Mouse (Mus musculus) brain, embryonic 14.5 days (tissue): Measurements from ENCODE around the gene 6430628N08Rik. TPM values are rescaled to one million over a fixed set of nuclear protein-coding genes. Genes with fewer than 3 reads are reported as not detected.

Source experiments
- DNase-seq: peaks from one replicate; pipeline ENCODE4 v3.0.0-alpha.2; 2011; ENCODE audit warnings: low read depth
- CTCF ChIP-seq: fragments of 200-500 bp; IDR thresholded peaks from 2 replicates; pipeline ENCODE4 v1.5.1; 2012; ENCODE audit warnings: inconsistent platforms, mild to moderate bottlenecking, moderate library complexity, borderline replicate concordance; ENCODE audit not compliant: insufficient read depth, insufficient read length; ENCODE audit errors: extremely low read depth
- POLR2A ChIP-seq: fragments of 200-500 bp; IDR thresholded peaks from 2 replicates; pipeline ENCODE4 v1.6.1; 2012; ENCODE audit warnings: mild to moderate bottlenecking, inconsistent platforms, borderline replicate concordance; ENCODE audit not compliant: poor library complexity, insufficient read depth, insufficient read length, severe bottlenecking; ENCODE audit errors: extremely low read depth
- polyA plus RNA-seq: library from polyadenylated mRNA; depleted of rRNA; stranded (reverse); fragments of >200 nt; gene quantifications from 2 replicates; pipeline ENCODE4 v1.2.3, GENCODE M21; 2012; rRNA removed

Gene 6430628N08Rik
- 0.08 TPM in 1 of 2 replicates, not detected in the other for polyA plus RNA-seq

DNA sequence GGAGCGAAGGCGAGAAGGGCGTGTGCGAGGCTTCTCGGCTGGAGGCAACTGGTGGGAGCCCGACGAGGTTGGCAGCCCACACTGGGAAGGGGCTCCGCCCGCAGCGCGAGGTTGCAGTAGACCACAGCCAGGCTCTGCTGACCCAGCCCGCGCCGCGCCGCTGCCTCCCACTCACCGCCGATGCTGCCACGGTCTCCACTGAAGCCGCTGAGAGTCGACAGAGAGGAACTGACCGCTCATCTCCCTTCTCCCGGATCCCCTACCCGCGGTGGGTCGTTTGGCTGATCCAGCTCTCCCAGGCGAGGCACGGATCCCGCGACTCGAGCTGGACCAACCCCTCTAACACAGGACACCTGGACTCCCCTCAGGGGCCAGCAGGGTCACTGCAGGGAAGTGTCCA, at the start of gene 6430628N08Rik:
Gene 6430628N08Rik, plus strand, starts transcription at position 113 of the 400 bp plus-strand sequence.
- no peak for TF ChIP-seq CTCF
- no peak for TF ChIP-seq POLR2A
- no peak for DNase-seq

DNA sequence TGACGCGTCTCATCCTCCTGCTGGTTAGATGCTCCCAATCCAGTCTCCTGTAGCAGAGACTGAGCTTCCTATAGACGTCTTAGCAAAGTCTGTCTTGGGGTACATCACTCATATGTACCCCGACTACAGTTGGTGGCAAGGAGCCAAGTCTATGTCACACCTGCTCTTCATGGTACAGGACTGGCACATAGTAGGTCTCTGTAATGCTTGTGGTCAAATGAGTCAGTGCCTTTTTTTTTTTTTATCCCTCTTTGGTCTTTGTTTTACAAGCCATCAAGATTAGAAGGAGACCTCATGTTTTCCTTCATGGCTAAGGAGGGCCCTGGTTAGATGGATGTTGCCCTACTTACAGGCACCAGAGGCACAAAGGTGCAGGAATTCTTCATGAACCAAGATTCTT, 49.6 kb upstream of the 6430628N08Rik start:
- no peak for DNase-seq
- no peak for TF ChIP-seq POLR2A
- no peak for TF ChIP-seq CTCF

DNA sequence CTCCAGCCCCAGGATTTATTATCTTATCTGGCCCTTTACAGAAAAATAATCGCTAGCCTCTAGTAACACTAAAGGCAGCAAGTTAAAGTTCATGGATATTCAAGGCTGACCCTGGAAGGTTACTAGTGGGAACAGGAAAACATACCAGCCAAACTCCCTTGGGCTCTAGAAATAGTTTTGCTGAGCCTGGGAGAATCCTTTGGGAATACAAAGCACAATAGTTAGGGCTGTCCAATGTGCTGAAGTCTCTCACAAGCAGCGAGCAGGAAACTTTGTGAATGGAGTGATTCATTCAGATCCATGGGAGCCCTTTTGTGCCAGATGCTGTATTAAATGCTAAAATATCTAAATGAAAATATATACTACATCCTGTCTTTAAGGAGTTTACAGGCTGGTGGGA, 43.8 kb upstream of the 6430628N08Rik start:
- no peak for TF ChIP-seq CTCF
- no peak for TF ChIP-seq POLR2A
- DNase-seq: no peak

DNA sequence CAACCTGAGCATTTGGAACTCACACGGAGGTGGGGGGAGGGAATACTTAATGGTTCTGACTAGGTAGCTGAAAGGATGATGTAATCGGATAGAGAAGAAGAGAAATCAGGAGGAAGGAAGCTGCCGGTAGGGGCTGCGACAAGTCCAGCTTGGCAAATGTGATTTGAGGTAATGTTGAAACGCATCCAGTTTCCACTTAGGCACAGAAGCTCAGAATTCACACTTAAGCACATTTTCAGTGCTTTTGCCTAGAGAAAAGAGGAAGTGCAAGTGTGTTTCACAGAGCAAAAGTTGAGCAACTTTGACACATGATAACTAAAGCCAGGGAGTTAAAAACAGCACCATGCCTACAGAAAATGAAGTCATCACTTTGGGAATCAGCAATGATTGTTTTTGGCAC, 43.1 kb upstream of the 6430628N08Rik start:
- peak; percentile 63 for DNase-seq
- TF ChIP-seq CTCF (peak; percentile 6; the same call in 1 of the 2 replicates), POLR2A (no peak)

- no peak for TF ChIP-seq POLR2A
- TF ChIP-seq CTCF: no peak
- no peak for DNase-seq
Measured at GRCm38 (mm10) chr4:115848083-115848482, 42.4 kb upstream of the 6430628N08Rik start.

DNA sequence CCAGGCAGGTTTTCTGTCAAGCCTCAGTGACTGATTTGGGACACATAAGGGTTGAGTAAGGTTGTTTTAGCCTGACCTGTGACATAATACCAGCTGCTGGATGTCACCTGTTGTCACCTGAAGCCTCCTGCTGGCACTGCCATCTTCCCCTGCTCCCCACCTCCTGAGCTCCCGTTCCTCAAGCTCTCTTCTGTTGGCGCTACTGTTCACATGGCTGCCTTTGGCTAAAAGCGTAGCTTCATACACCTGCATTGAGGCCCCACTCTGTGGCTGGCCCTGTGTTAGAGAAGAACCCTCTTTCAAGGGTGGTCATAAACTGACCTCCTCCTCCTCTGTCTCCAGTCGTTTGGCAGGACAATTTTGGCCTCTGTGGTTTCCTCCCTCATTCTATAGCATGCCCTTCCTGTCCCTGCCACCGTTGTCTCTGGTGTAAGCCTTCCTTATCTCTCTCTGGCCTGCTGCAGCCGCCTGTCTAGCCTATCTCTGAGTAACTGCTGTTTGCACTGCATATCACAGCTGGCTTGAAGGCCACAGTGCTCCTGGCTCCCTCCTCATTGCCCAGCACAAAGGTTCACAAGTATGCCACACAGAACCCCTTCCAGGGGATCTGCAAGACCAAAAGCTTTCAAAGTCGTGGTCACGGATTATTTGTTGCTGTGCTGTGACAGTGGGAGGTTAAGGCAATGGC, 41.3 kb upstream of the 6430628N08Rik start:
- no peak for DNase-seq
- TF ChIP-seq CTCF (no peak), POLR2A (no peak)

- TF ChIP-seq CTCF (no peak), POLR2A (no peak)
- no peak for DNase-seq
Measured at GRCm38 (mm10) chr4:115850111-115850510, 40.4 kb upstream of the 6430628N08Rik start.

- no peak for TF ChIP-seq CTCF
- no peak for TF ChIP-seq POLR2A
- no peak for DNase-seq
Measured at GRCm38 (mm10) chr4:115850631-115851030, 39.8 kb upstream of the 6430628N08Rik start.

DNA sequence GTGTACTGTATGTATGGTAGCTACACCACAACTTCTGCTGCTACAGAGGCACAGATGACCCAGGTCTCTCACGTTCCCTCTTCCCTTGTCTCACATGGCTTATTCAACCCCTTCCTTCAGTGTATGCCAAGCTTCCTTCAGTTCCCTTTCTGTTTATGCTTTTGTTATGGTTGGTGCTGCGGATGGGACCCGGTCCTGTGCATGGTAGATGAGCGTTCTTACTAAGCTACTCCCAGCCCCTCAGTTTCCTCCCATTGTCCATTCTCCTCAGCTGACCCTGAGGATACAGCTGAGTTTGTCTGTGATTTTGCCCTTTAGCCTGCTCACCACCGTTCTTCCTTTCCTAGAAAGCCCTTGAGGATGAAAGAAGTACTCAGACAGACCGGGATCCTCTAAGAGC, 38.9 kb upstream of the 6430628N08Rik start:
- TF ChIP-seq CTCF (no peak), POLR2A (no peak)
- DNase-seq: no peak

GRCm38 (mm10) chr4:115855100-115855499, 35.4 kb upstream of the 6430628N08Rik start:
- no peak for DNase-seq
- TF ChIP-seq CTCF: no peak
- TF ChIP-seq POLR2A: no peak

DNA sequence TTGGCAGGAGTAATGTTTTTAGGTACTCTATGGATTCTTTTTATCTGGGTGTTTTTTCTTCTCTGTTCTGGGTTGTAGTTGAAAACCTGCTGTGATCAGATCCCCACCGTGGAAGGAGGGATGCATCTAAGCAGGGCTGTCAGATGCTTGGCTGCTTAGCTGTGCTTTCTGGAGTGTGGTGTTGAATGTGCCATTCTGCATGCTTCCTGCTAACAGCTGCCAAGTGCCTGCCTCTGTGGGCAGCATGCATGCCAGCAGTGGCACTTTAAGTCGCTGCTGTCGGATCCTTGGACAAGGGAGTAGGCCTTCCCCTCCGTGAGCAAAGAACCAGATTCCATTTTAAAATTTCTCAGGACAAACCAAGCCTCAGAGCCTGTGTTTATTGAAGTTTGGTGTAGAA, 34.9 kb upstream of the 6430628N08Rik start:
- TF ChIP-seq POLR2A (no peak), CTCF (no peak)
- peak; percentile 65 for DNase-seq

DNA sequence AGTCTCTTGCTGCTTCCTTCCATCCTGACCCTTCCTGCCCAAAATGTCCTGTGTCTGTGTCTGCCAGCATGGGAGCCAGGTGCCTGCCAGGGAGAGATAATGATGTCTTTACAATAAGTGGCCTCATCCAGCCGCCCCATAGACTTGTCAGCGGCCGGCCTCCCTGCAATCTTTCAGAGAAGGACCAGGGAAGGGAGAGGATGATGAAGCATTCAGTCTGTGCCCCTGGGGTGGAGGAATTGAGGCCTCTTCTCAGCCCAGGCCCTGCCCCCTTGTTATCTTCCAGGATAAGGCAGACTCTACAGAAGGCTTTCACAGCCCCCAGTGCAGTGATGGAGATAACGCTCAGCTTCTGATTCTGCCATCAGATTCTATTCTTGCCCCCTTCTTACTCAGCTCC, 34.2 kb upstream of the 6430628N08Rik start:
- DNase-seq: peak; percentile 29
- TF ChIP-seq CTCF (no peak), POLR2A (no peak)
